Mouse (Mus musculus): ENCODE measurements at regions not wholly inside any gene's neighbourhood (a gene's known extent, or its start where the extent isn't known, plus 50 kb on each side); places are given as distances from the start of the nearest gene placed in this dataset.

- no peak overlapping the region for H3K4me3 ChIP-seq (ENCODE audit: insufficient read depth, low read length)
These were observed 610.3 kb upstream of the Alcam start for GRCm38 (mm10) chr16:53064151-53064550.

GRCm38 (mm10) chr16:53063061-53063460 lies 609.2 kb upstream of the Alcam start:
- H3K4me3 ChIP-seq (ENCODE audit: insufficient read depth, low read length), result no peak overlapping the region
- no peak overlapping the region for H3K27ac ChIP-seq (ENCODE audit: insufficient read depth, low read length)
- H3K4me1 ChIP-seq (ENCODE audit: control insufficient read depth, insufficient read depth, low read length), result no peaks in the 10 kb centered on the region
- TF ChIP-seq POLR2A (IDR thresholded peaks at IDR 0.05; ENCODE audit: extremely low read depth, insufficient read depth, low read length), result no peak
- TF ChIP-seq CTCF (IDR thresholded peaks at IDR 0.05; ENCODE audit: extremely low read depth, insufficient read depth, low read length), result no peak

More at GRCm38 (mm10) chr16:53064151-53064550, 610.3 kb upstream of the Alcam start:
- H3K4me1 ChIP-seq (ENCODE audit: control insufficient read depth, insufficient read depth, low read length), result no peaks in the 10 kb centered on the region
- H3K27ac ChIP-seq (ENCODE audit: insufficient read depth, low read length), result no peak overlapping the region
- TF ChIP-seq CTCF (IDR thresholded peaks at IDR 0.05; ENCODE audit: extremely low read depth, insufficient read depth, low read length), result no peak

- Histone ChIP-seq H3K27ac (ENCODE audit: insufficient read depth, low read length) (no peak overlapping the region), H3K4me1 (ENCODE audit: control insufficient read depth, insufficient read depth, low read length) (no peaks in the 10 kb centered on the region), H3K4me3 (ENCODE audit: insufficient read depth, low read length) (no peak overlapping the region)
- TF ChIP-seq POLR2A (IDR thresholded peaks at IDR 0.05; ENCODE audit: extremely low read depth, insufficient read depth, low read length), result no peak
- TF ChIP-seq CTCF (IDR thresholded peaks at IDR 0.05; ENCODE audit: extremely low read depth, insufficient read depth, low read length), result no peak
These were observed 572.2 kb upstream of the Alcam start for GRCm38 (mm10) chr16:53026056-53026455.

- H3K27ac ChIP-seq (ENCODE audit: insufficient read depth, low read length), result no peak overlapping the region
- no peak for TF ChIP-seq POLR2A (IDR thresholded peaks at IDR 0.05; ENCODE audit: extremely low read depth, insufficient read depth, low read length)
- no peak for TF ChIP-seq CTCF (IDR thresholded peaks at IDR 0.05; ENCODE audit: extremely low read depth, insufficient read depth, low read length)
- no peak overlapping the region for H3K4me3 ChIP-seq (ENCODE audit: insufficient read depth, low read length)
- no peaks in the 10 kb centered on the region for H3K4me1 ChIP-seq (ENCODE audit: control insufficient read depth, insufficient read depth, low read length)
These were observed 558.0 kb upstream of the Alcam start for GRCm38 (mm10) chr16:53011847-53012246.

GRCm38 (mm10) chr16:52988852-52989397 lies 535.1 kb upstream of the Alcam start:
- no peak overlapping the region for H3K4me3 ChIP-seq (ENCODE audit: insufficient read depth, low read length)
- TF ChIP-seq CTCF (IDR thresholded peaks at IDR 0.05; ENCODE audit: extremely low read depth, insufficient read depth, low read length), result no peak
- no peak overlapping the region for H3K27ac ChIP-seq (ENCODE audit: insufficient read depth, low read length)
- no peaks in the 10 kb centered on the region for H3K4me1 ChIP-seq (ENCODE audit: control insufficient read depth, insufficient read depth, low read length)

- Histone ChIP-seq H3K4me1 (ENCODE audit: control insufficient read depth, insufficient read depth, low read length) (no peaks in the 10 kb centered on the region), H3K27ac (ENCODE audit: insufficient read depth, low read length) (no peak overlapping the region), H3K4me3 (ENCODE audit: insufficient read depth, low read length) (no peak overlapping the region)
- TF ChIP-seq CTCF (IDR thresholded peaks at IDR 0.05; ENCODE audit: extremely low read depth, insufficient read depth, low read length), result no peak
- no peak for TF ChIP-seq POLR2A (IDR thresholded peaks at IDR 0.05; ENCODE audit: extremely low read depth, insufficient read depth, low read length)
These were observed 530.5 kb upstream of the Alcam start for GRCm38 (mm10) chr16:52984336-52984735.

- no peak for TF ChIP-seq POLR2A (IDR thresholded peaks at IDR 0.05; ENCODE audit: extremely low read depth, insufficient read depth, low read length)
- TF ChIP-seq CTCF (IDR thresholded peaks at IDR 0.05; ENCODE audit: extremely low read depth, insufficient read depth, low read length), result no peak
- no peak overlapping the region for H3K4me3 ChIP-seq (ENCODE audit: insufficient read depth, low read length)
- H3K4me1 ChIP-seq (ENCODE audit: control insufficient read depth, insufficient read depth, low read length), result no peaks in the 10 kb centered on the region
- H3K27ac ChIP-seq (ENCODE audit: insufficient read depth, low read length), result no peak overlapping the region
These were observed 527.1 kb upstream of the Alcam start for GRCm38 (mm10) chr16:52980995-52981394.

GRCm38 (mm10) chr16:52972811-52973210 lies 518.9 kb upstream of the Alcam start:
- Histone ChIP-seq H3K4me1 (ENCODE audit: control insufficient read depth, insufficient read depth, low read length) (no peaks in the 10 kb centered on the region), H3K27ac (ENCODE audit: insufficient read depth, low read length) (no peak overlapping the region), H3K4me3 (ENCODE audit: insufficient read depth, low read length) (no peak overlapping the region)
- TF ChIP-seq POLR2A (IDR thresholded peaks at IDR 0.05; ENCODE audit: extremely low read depth, insufficient read depth, low read length), result no peak
- TF ChIP-seq CTCF (IDR thresholded peaks at IDR 0.05; ENCODE audit: extremely low read depth, insufficient read depth, low read length), result no peak

- Histone ChIP-seq H3K27ac (ENCODE audit: insufficient read depth, low read length) (no peak overlapping the region), H3K4me3 (ENCODE audit: insufficient read depth, low read length) (no peak overlapping the region), H3K4me1 (ENCODE audit: control insufficient read depth, insufficient read depth, low read length) (no peaks in the 10 kb centered on the region)
- no peak for TF ChIP-seq CTCF (IDR thresholded peaks at IDR 0.05; ENCODE audit: extremely low read depth, insufficient read depth, low read length)
- no peak for TF ChIP-seq POLR2A (IDR thresholded peaks at IDR 0.05; ENCODE audit: extremely low read depth, insufficient read depth, low read length)
These were observed 493.8 kb upstream of the Alcam start for GRCm38 (mm10) chr16:52947679-52948078.

GRCm38 (mm10) chr16:52934749-52935148 lies 480.9 kb upstream of the Alcam start:
- TF ChIP-seq POLR2A (IDR thresholded peaks at IDR 0.05; ENCODE audit: extremely low read depth, insufficient read depth, low read length) (no peak), CTCF (IDR thresholded peaks at IDR 0.05; ENCODE audit: extremely low read depth, insufficient read depth, low read length) (no peak)
- Histone ChIP-seq H3K4me1 (ENCODE audit: control insufficient read depth, insufficient read depth, low read length) (no peaks in the 10 kb centered on the region), H3K4me3 (ENCODE audit: insufficient read depth, low read length) (no peak overlapping the region), H3K27ac (ENCODE audit: insufficient read depth, low read length) (no peak overlapping the region)
